Mouse (Mus musculus) CH12.LX (cell line): ENCODE measurements around the gene Zdhhc24.

Source experiments
- BHLHE40 ChIP-seq: IDR thresholded peaks from 2 replicates; pipeline ENCODE4 v1.6.1; 2011; ENCODE audit warnings: mild to moderate bottlenecking, low read depth, low read length, improper control_type of control experiment
- CTCF ChIP-seq, 2 experiments: IDR thresholded peaks in 1 of 2; conservative IDR thresholded peaks in 1 of 2; 2 replicates each; pipeline ENCODE4 v1.5.1; 2011 to 2012; ENCODE audit warnings: low read depth in 2 of 2, low read length in 2 of 2, improper control_type of control experiment in 1 of 2, inconsistent platforms in 1 of 2, mild to moderate bottlenecking in 1 of 2, moderate library complexity in 1 of 2
- JUN ChIP-seq: IDR thresholded peaks from 2 replicates; pipeline ENCODE4 v1.6.1; 2011; ENCODE audit warnings: low read depth, mild to moderate bottlenecking, low read length, improper control_type of control experiment, moderate library complexity; ENCODE audit not compliant: insufficient read depth
- MAX ChIP-seq: IDR thresholded peaks from 2 replicates; pipeline ENCODE4 v1.6.1; 2011; ENCODE audit warnings: low read length, improper control_type of control experiment
- POLR2A ChIP-seq: IDR thresholded peaks from 2 replicates; pipeline ENCODE4 v1.6.1; 2011; ENCODE audit warnings: low read depth, mild to moderate bottlenecking, improper control_type of control experiment, low read length
- SIN3A ChIP-seq: IDR thresholded peaks from 2 replicates; pipeline ENCODE4 v1.6.1; 2012; ENCODE audit warnings: low read length, improper control_type of control experiment, inconsistent platforms
- UBTF ChIP-seq: IDR thresholded peaks from 2 replicates; pipeline ENCODE4 v1.6.1; 2012; ENCODE audit warnings: low read depth, mild to moderate bottlenecking, inconsistent platforms, low read length, improper control_type of control experiment, moderate library complexity

DNA sequence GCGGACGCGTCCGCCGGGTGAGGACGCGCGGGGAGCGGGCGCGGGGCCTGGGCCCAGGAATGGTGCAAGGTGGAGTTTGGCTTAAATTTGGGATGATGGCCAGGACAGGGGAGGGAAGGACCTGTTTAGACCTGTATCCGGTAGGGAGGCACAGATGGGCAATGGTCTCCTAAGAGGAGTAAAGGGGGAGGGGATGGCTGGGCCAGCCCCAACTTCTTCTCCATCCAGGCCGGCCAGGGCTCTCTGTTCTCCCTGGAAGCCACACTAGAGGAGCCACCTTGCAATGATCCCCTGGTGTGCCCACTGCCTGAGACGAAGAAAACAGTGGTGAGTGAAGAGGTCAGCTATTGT lies 23.0 kb upstream of the Zdhhc24 start:
- no peak for TF ChIP-seq SIN3A
- no peak for TF ChIP-seq MAX
- no peak for TF ChIP-seq POLR2A
- TF ChIP-seq JUN = no peak
- no peak for TF ChIP-seq CTCF (conservative IDR thresholded peaks at IDR 0.05 in 1 of 2, IDR thresholded peaks at IDR 0.05 in 1 of 2; ENCODE audit: low read depth in 2 of 2, low read length in 2 of 2)
- TF ChIP-seq BHLHE40 = no peak
- TF ChIP-seq UBTF = no peak
